Mouse (Mus musculus): ENCODE results near the gene Nup35. TPM values are rescaled to one million over a fixed set of nuclear protein-coding genes. Genes with fewer than 3 reads are reported as not detected.

Gene Nup35
- total RNA-seq (2021), result 1 to 10 TPM; 7.4 to 9.0 TPM
- long read RNA-seq, experiment 1, transcript Nup35-201 (9 exons, 1,559 nt), result major isoform, 9 of 11 reads
- long read RNA-seq, experiment 1, partial matches to known transcripts, result 1 of 11 reads
- long read RNA-seq, experiment 1, other reads (novel, unspliced or antisense), result 1 of 11 reads
- long read RNA-seq, experiment 2, transcript Nup35-201 (9 exons, 1,559 nt), result major isoform, 5 of 8 reads
- long read RNA-seq, experiment 2, partial matches to known transcripts, result 0 of 8 reads
- long read RNA-seq, experiment 2, other reads (novel, unspliced or antisense), result 3 of 8 reads

DNA sequence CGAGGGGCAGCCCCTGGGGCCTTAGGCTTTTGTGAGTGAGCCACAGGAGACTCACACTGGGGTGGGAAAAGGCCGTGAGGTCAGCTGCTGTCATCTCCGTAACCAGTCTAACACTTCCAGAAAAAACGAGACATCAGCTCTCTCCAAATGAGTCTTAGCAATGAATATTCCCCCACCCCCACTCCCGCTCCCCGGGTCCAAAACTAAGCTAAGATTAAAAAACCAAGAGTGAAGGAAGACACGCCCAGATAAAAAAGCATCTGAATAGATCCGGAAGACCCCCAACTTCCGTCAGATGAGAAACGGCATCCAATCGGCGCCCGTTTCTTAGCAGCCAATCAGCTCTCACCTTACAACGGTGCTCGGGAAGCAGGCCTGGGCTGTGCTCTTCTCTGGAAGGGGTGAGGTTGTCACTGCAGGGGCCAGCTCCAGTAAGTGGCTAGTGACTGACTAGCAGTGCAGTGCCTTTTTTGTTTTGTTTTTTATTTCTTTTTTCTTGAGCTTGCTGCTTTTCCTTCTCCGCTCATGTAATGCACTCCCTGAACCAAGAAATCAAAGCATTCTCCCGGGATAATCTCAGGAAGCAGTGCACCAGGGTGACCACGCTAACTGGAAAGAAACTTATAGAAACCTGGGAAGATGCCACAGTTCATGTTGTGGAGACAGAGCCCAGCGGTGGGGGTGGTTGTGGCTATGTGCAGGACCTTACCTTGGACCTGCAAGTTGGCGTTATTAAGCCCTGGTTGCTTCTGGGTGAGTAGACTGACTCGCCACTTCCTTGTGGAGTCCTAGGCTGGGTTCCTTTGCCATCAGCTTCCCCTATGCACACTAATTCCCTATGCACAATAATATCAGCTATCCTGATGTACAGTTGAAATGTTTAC lies at the start of gene Nup35, which contains the start of gene Dusp19:
TSS of gene Nup35 (plus strand) at position 383 of the 884 bp plus-strand sequence.
TSS of gene Dusp19 (plus strand) at position 192 of the 884 bp plus-strand sequence.
- intact Hi-C loops (cut with DNase I; ENCODE audit: low total_unique reads), result no loop called here
- peak; percentile 89 for DNase-seq

DNA sequence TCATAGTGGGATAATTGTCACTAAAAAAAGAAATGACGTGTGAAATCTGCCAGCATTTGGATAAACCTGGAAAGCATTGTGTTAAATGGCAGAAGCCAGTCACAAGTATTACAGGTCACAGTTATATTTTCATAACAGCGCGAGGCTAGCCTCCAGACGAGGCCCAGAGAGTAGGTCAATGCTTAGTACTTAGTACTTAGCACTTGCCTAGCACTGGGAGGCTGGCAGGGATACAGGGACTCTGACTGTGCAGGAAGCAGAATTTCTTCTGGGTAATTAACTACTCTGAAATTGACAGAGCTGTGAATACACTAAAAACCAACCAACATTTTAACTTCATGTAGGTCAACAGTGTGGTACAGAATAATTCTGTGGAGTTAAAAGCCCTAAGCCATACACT lies 49.6 kb upstream of the Nup35 start:
- intact Hi-C loops (cut with DNase I; ENCODE audit: low total_unique reads), result no loop called here
- DNase-seq, result no peak

DNA sequence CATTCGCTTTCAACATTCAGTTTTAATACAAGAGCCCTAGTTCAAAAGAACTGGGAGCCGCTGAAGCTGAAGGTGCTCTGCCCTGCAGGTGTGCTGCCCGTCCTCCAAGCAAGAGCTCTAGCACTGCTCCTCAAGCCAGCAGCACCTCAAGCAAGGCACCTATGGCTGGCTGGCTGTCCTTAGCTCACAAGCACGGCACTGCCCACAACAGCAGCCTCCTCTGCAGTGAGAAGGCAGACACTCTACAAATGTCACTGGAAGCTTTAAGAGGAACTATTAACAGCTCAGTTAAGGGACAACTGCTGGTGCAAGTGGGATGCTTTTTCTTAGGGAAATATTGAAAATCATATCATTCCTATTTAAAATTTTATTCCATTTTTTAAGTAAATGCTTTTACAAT lies 46.4 kb upstream of the Nup35 start:
- intact Hi-C loops (cut with DNase I; ENCODE audit: low total_unique reads), result no loop called here
- no peak for DNase-seq

DNA sequence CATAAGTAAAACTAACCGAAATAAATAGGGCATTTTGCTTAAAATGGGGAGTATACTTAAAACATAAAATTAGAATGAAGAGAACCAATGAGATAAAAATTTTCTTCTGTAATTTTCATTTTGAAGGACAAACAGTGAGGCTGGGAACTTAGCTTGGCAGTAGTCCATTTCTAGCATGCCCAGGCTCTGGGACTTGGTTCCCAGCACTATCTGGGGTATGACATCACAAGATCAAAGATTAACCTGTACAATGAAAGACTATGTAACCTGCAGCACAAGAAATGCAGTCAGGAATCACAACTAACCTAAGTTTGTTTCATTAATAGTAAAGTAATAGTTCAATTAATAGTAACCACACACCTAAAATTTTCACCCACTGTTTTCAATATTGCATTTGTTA lies 39.8 kb upstream of the Nup35 start:
- no peak for DNase-seq
- intact Hi-C loops (cut with DNase I; ENCODE audit: low total_unique reads), result no loop called here

DNA sequence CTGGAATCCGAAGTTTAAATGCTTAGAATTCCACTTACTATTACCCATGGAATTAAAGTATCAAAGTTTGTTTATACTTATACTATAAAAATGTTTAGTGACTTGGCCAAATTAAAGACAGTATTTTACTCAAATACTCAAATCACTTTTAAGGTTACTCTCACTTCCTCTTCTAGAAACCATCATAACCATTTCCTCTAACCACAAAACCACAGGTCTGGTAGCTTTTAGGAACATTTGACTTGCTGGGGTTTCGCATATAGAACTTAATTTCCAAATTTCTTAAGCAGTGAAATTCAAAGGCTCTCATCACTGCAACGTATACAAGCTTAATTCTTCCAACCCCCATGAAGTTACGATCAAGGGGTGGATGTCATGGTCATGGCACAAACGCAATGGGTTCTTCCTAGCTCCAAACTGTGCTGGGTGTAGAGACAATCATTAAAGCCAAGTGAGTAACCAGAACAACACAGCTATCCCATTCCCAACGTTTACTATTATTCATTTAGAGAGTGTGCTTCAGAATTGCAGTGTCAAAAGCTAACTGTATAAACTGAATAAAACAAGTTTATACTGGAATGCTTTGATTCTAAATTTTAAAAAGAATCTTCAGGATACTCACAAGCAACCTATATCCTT lies 37.7 kb upstream of the Nup35 start:
- no peak for DNase-seq
- intact Hi-C loops (cut with DNase I; ENCODE audit: low total_unique reads), result no loop called here

DNA sequence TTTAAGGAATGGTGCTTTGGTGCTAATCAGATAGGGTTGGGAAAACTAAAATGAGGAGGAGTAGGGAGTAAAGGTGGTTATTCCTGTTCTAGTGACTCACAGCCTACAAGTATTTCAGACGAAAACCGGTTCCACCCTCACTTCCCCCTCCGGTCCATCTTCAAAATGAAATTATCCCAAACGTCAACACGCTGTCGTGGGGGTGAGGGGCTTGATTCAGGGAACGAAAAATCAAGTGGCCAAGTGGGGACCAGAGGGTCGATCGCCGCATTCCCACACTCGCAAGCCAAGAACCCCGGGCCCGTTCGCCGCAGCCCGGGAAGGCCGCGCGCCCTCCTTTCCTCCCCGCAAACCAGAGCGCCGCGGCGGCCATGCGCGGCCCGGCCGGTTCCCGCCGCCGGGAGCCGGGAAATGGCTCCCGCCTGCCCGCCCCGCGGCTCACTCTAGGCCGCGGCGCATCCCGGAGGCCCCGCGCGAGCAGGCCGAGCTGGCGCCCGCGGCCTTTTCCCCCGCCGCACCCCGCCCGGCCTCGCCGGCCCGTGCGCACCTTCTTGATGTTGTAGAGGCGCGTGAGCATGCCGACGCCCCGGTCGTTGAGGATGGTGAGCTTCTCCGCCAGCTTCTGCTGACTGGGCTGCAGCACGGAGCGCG lies 36.6 kb upstream of the Nup35 start:
- intact Hi-C loops (cut with DNase I; ENCODE audit: low total_unique reads), result no loop called here
- peak; percentile 47 for DNase-seq

DNA sequence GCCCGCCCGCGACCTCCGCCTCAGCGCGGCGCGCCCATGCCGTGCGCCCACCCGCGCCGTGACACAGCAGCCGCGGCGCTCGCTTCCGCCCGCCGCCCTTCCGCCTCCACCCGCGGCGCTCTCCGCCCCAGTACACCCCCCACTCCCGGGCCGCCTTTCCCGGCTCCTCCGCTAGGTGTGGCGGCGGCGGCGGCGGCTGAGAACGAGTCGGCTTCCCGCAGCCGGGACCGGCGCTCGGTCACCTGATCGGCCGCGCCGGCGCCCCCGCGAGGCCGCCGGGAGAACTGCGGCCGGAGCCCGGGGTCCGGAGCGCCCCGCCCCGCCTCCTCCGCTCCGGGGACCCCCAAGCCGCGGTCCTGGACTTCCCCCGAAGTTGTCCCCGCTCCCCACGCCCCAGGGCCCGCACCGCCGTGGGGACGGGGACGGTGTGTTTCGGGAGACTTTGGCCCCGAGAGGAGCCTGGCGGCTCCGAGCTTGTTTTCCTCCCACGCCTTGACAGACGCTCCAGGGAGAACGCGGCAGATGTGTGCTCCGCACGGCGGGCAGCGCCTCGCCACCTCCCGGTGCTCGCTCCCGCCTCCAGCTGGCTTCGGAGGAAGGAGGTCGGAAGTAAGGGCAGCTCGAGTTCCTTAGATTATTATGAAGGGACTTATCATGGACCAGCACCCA lies 35.9 kb upstream of the Nup35 start, which contains the start of gene Nckap1:
TSS of gene Nckap1 (minus strand) at position 338 of the 669 bp plus-strand sequence.
- peak; percentile 91 for DNase-seq
- intact Hi-C loops (cut with DNase I; ENCODE audit: low total_unique reads), result no loop called here

DNA sequence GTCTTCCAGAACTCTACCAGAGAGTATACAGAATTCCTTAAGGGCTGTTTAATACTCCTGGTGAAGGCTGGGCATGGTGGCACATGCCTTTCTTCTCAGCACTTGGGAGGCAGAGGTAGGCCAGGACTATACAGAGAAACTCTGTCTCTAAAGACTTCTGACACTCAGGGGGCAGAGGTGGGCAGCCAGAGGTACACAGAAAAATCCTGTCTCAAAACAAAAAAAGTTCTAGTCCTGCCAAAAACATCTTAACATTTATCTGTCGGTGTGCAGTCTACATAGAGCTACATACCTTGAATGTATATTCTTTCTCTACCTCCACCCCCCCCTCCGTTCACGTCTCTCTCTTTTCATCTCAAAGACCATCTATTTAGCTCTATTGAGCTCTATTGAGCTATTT lies 34.7 kb upstream of the Nup35 start:
- no peak for DNase-seq

DNA sequence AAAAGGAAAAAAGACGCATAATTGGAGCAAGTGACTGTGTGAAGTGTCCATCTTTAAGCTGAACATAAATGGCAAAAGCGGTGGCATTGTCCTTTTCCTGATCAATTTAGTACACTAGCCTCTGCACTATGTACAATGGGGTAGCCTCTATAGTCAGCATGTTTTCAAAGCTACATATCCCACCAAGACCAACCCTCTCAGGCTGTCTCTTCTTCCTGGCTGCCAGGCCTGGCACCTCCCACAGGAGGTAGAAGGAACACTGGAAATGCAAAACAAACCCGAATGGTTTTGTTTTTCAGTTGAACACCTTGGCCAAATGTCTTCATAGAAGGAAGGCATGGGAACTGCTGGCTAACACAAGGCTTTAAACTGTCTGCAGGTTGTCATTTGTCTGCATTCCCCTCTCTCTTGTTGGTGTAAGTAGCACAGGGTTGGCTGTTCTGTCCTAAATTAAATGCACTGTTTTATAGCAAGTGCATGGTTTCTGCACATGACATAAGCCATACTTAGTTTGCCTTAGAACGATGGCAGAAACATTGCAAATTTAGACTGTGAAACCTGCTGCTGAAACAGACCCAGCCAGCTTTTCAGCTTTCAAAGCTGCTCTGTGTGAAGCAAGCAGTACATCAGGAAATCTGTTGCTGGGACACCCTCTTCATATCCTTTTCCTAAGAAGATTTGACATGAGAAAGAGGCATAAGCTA lies 22.7 kb upstream of the Nup35 start:
- intact Hi-C loops (cut with DNase I; ENCODE audit: low total_unique reads), result no loop called here

More for the DNA sequence above, 34.7 kb upstream of the Nup35 start:
- intact Hi-C loops (cut with DNase I; ENCODE audit: low total_unique reads), result no loop called here

DNA sequence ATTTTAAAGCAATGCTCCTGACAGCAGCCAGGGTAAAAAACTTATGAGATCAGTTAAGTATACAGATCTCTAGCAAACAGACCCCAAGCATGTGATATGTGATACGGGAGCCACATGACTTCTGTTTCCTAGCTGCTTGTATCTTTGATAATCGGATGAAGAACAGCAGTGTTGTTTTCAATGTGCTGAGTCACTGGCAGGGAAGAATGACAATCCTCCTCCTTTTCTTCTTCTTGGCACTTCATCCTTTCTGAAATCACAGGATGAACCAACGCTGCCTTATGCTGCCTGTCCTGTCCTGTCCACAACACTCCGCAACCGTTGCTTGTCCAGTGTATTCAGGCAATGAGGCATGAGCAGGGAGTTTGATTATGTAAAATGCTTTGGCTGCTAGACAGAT lies 20.1 kb upstream of the Nup35 start:
- intact Hi-C loops (cut with DNase I; ENCODE audit: low total_unique reads), result no loop called here
- DNase-seq, result no peak

More for the DNA sequence above, 22.7 kb upstream of the Nup35 start:
- DNase-seq, result no peak

DNA sequence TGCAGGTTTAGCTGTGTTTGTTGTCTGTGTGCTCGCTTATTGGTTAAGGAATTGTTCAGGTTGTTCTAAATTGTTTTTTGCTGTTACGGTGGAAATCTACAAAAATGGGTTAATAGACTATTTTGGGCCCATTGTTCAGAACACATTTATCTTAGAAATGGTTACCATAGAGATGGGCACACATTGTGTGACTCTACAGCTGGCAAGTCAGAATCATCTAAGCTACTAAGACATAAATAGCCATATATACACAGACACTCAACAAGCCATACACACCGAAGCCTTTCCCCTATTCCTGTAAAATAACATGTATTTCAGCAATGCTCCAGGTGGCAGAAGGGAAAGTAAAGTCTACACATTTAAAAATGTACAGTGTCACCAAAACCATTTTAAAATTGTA lies 17.2 kb upstream of the Nup35 start:
- no peak for DNase-seq
- intact Hi-C loops (cut with DNase I; ENCODE audit: low total_unique reads), result no loop called here

DNA sequence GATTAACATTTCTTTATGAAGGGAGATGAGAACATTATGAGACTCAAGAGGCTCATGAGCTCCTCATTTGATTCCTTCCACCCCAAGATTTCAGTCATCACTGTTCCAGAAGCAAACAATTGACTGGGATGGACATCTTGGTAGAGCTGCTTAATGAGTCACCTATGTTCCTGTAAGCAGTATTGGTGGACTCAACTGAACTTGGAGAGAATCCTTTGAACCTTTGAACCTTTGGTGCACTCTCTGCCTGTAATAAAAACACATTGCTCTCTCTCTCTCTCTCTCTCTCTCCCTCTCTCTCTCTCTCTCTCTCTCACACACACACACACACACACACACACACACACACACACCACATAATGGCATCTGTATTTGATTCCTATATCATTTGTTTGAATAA lies 16.4 kb upstream of the Nup35 start:
- intact Hi-C loops (cut with DNase I; ENCODE audit: low total_unique reads), result no loop called here
- no peak for DNase-seq

DNA sequence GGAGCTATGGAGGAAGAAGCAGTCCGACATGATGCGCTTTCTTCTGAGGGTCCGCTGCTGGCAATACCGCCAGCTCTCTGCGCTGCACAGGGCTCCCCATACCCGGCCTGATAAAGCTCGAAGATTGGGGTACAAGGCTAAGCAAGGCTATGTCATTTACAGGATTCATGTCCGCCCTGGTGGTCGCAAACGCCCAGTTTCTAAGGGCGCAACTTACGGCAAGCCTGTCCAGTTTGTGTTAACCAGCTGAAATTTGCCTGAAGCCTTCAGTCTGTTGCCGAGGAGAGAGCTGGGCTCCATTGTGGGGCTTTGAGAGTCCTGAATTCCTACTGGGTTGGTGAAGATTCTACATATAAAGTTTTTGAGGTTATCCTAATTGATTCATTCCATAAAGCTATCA lies 14.3 kb upstream of the Nup35 start:
- intact Hi-C loops (cut with DNase I; ENCODE audit: low total_unique reads), result no loop called here
- no peak for DNase-seq

DNA sequence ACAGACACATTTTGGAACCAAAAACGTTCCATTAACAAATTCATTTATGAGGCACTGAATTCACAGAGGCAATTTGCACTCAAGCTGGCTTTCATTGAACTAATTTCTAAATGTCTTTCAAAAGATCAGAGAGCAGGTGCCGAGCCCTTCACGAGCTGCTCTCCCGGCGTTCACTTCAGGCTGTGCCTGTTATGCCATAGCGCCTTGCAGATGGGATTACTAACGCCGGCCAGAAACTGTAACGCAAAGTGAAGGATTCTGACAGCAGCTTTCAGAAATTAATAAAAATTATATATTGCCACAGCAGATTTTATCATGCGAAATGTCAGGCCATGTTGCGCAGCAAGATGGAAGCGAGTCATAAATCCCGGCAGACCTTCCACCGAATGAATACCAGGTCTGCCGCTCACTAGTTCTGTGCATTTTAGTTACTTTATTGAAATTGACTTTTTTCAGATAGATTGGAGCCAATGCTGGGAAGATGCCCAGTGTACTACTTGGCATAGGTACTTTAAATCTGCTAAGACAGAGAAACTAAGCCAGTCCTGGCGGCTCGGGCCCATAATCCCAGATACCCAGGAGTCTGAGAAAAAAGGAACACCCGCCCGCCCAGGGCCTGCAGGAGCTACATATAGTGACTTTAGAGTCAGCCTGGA lies 13.1 kb upstream of the Nup35 start:
- intact Hi-C loops (cut with DNase I; ENCODE audit: low total_unique reads), result no loop called here
- no peak for DNase-seq

DNA sequence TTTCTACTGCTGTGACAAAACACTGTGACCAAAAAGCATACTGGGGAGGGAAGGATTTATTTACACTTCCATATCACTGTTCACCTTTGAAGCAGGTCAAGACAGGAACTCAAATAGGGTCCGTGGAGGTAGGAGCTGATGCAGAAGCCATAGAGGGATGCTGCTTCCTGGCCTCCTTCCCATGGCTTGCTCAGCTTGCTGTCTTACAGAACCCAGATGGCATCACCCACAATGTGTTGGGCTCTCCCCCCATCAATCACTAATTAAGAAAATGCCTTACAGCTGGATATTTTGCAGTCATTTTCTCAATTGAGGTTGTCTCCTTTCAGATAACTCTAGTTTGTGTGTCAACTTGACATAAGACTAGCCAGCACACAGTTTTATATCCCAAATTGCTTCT lies 4.8 kb upstream of the Nup35 start:
- no peak for DNase-seq
- intact Hi-C loops (cut with DNase I; ENCODE audit: low total_unique reads), result no loop called here

DNA sequence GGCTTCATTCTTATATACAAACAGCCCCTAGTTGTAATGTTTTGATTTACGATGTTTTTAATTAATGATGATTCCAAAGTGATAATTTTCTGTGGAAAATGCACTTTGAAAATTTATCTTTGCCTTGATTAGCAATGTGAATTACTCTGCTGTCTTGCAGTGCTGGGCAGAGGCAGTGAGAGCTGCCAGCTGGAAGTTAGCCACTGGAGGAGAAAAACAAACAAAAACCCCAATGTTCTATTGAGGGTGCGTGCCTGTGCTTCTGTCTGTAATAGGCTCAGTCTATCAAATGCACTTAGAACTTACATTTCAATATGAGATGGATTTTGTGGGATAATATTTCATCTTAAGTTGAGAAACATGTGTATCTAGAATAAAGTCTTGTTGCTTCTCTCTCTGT lies 4.2 kb upstream of the Nup35 start:
- DNase-seq, result no peak
- intact Hi-C loops (cut with DNase I; ENCODE audit: low total_unique reads), result no loop called here

DNA sequence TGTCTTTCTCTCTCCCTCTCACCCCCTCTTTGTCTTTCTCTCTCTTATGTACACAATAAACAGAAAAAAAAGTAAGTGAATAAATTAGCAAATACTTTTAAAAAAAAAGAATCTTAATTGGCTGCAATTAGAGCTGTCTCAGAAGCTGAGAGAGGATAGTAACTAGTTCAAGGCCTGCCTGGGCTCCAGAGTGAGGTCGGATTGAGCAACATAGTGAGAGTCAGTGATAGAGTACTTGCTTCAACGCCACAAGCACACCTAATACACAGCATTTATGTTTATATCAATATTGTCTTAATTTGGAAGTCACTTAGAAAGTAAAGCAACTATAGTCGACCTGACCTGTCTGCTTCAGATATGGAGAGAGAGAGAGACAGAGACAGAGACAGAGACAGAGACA lies 2.0 kb downstream of the Nup35 start:
- intact Hi-C loops (cut with DNase I; ENCODE audit: low total_unique reads), result no loop called here
- no peak for DNase-seq

DNA sequence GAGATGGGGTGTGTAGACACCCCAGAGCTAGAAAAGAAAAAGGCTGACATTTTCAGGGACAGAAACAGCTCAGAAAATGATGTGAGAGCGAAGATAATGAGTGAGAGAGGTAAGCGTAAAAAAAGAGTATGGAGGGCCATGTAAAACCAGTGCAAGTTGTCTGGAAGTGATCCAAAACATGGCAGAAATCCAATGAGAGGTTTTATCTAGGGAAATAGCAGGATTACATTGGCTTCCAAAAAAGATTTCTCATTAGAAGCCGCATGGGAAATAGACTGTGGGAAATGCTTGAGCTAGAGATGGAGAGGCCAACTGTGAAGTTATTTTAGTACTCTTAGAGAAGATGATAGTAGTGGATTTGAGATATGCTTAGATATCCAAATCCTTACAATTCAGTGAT lies 4.9 kb downstream of the Nup35 start:
- DNase-seq, result no peak
- intact Hi-C loops (cut with DNase I; ENCODE audit: low total_unique reads), result no loop called here
